Mouse (Mus musculus) MEL (cell line): Measurements from ENCODE around the gene Itprid1. TPM values are rescaled to one million over a fixed set of nuclear protein-coding genes. Genes with fewer than 3 reads are reported as not detected.

Experiments used
- DNase-seq: peaks from one replicate; pipeline ENCODE4 v3.0.0; 2011; ENCODE audit warnings: low read depth, low spot score
- H3K27ac ChIP-seq: 2 replicates; pipeline ENCODE4 v1.5.1; 2012; ENCODE audit warnings: low read depth, mild to moderate bottlenecking, control low read depth, low read length, moderate library complexity; ENCODE audit not compliant: control insufficient read depth
- H3K27me3 ChIP-seq, 2 experiments: fragments of 150-350 bp in 1 of 2; sonication (generic) in 1 of 2; 2 replicates each; pipeline ENCODE4 v1.6.1; 2012; ENCODE audit warnings: low read length in 2 of 2, mild to moderate bottlenecking in 2 of 2, improper control_type of control experiment in 1 of 2, moderate library complexity in 1 of 2; ENCODE audit not compliant: insufficient read depth in 2 of 2, control insufficient read depth in 1 of 2
- H3K36me3 ChIP-seq, 2 experiments: 2 replicates each; pipeline ENCODE4 v1.6.1; 2012 to 2014; ENCODE audit warnings: low read length in 2 of 2, improper control_type of control experiment in 1 of 2, inconsistent platforms in 1 of 2, mild to moderate bottlenecking in 1 of 2; ENCODE audit not compliant: insufficient read depth in 2 of 2, control insufficient read depth in 1 of 2
- H3K4me1 ChIP-seq, 2 experiments: fragments of 150-350 bp in 1 of 2; sonication (generic) in 1 of 2; 2 replicates each; pipeline ENCODE4 v1.6.1; 2012; ENCODE audit warnings: low read length in 2 of 2, improper control_type of control experiment in 1 of 2, mild to moderate bottlenecking in 1 of 2; ENCODE audit not compliant: insufficient read depth in 2 of 2, control insufficient read depth in 1 of 2
- H3K4me3 ChIP-seq, 2 experiments: fragments of 150-350 bp in 1 of 2; sonication (generic) in 1 of 2; 2 replicates each; pipeline ENCODE4 v1.5.1; 2012; ENCODE audit warnings: low read depth in 2 of 2, low read length in 2 of 2, mild to moderate bottlenecking in 2 of 2, moderate library complexity in 2 of 2, control low read depth in 1 of 2, improper control_type of control experiment in 1 of 2; ENCODE audit not compliant: control insufficient read depth in 1 of 2, insufficient read depth in 1 of 2
- H3K79me2 ChIP-seq: 2 replicates; pipeline ENCODE4 v1.6.1; 2012; ENCODE audit warnings: mild to moderate bottlenecking, low read length, moderate library complexity; ENCODE audit not compliant: control insufficient read depth, poor library complexity, insufficient read depth
- H3K9ac ChIP-seq: 2 replicates; pipeline ENCODE4 v1.6.1; 2012; ENCODE audit warnings: low read depth, mild to moderate bottlenecking, control low read depth, low read length, moderate library complexity; ENCODE audit not compliant: control insufficient read depth, poor library complexity, severe bottlenecking
- H3K9me3 ChIP-seq: fragments of 150-350 bp; sonication (generic); replicated peaks from 2 replicates; pipeline ENCODE4 v1.6.1; 2012; ENCODE audit warnings: mild to moderate bottlenecking, low read length, improper control_type of control experiment, moderate library complexity; ENCODE audit not compliant: insufficient read depth
- CTCF ChIP-seq, 3 experiments: IDR thresholded peaks in 2 of 3; conservative IDR thresholded peaks in 1 of 3; 2 replicates each; pipeline ENCODE4 v1.5.1; 2011 to 2012; ENCODE audit warnings: low read length in 3 of 3, low read depth in 2 of 3, mild to moderate bottlenecking in 2 of 3, improper control_type of control experiment in 1 of 3, inconsistent platforms in 1 of 3, mixed read lengths in 1 of 3, moderate library complexity in 1 of 3; ENCODE audit not compliant: control insufficient read depth in 1 of 3, insufficient read depth in 1 of 3, poor library complexity in 1 of 3, severe bottlenecking in 1 of 3
- ELF1 ChIP-seq: IDR thresholded peaks from 2 replicates; pipeline ENCODE4 v1.6.1; 2014; ENCODE audit warnings: low read depth, mild to moderate bottlenecking, inconsistent platforms, low read length, improper control_type of control experiment, moderate library complexity
- GABPA ChIP-seq: IDR thresholded peaks from 2 replicates; pipeline ENCODE4 v1.6.1; 2012; ENCODE audit warnings: low read depth, mild to moderate bottlenecking, inconsistent platforms, low read length, improper control_type of control experiment, moderate library complexity
- GATA1 ChIP-seq: IDR thresholded peaks from 2 replicates; pipeline ENCODE4 v1.6.1; 2011; ENCODE audit warnings: low read depth, low read length, improper control_type of control experiment
- JUND ChIP-seq: IDR thresholded peaks from 2 replicates; pipeline ENCODE4 v1.6.1; 2011; ENCODE audit warnings: low read depth, mild to moderate bottlenecking, improper control_type of control experiment, low read length
- MAX ChIP-seq: IDR thresholded peaks from 2 replicates; pipeline ENCODE4 v1.6.1; 2011; ENCODE audit warnings: low read length, improper control_type of control experiment
- MAZ ChIP-seq: IDR thresholded peaks from 2 replicates; pipeline ENCODE4 v1.6.1; 2012; ENCODE audit warnings: low read depth, mild to moderate bottlenecking, inconsistent platforms, low read length, improper control_type of control experiment
- POLR2AphosphoS2 ChIP-seq: IDR thresholded peaks from 2 replicates; pipeline ENCODE4 v1.6.1; 2011; ENCODE audit warnings: low read length, improper control_type of control experiment
- RAD21 ChIP-seq: IDR thresholded peaks from 2 replicates; pipeline ENCODE4 v1.6.1; 2011; ENCODE audit warnings: mild to moderate bottlenecking, low read depth, low read length, improper control_type of control experiment
- SIN3A ChIP-seq: IDR thresholded peaks from 2 replicates; pipeline ENCODE4 v1.6.1; 2012; ENCODE audit warnings: low read length, improper control_type of control experiment, inconsistent platforms
- SMC3 ChIP-seq: IDR thresholded peaks from 2 replicates; pipeline ENCODE4 v1.6.1; 2011; ENCODE audit warnings: low read depth, low read length, improper control_type of control experiment
- USF1 ChIP-seq: IDR thresholded peaks from 2 replicates; pipeline ENCODE4 v1.6.1; 2014; ENCODE audit warnings: low read depth, mild to moderate bottlenecking, inconsistent platforms, low read length, improper control_type of control experiment, moderate library complexity
- USF2 ChIP-seq, 2 experiments: IDR thresholded peaks; 2 replicates each; pipeline ENCODE4 v1.6.1; 2011 to 2012; ENCODE audit warnings: improper control_type of control experiment in 2 of 2, low read length in 2 of 2, borderline replicate concordance in 1 of 2, inconsistent platforms in 1 of 2, low read depth in 1 of 2, mild to moderate bottlenecking in 1 of 2; ENCODE audit not compliant: insufficient read depth in 1 of 2
- ZC3H11A ChIP-seq: IDR thresholded peaks from 2 replicates; pipeline ENCODE4 v1.6.1; 2012; ENCODE audit warnings: low read depth, mild to moderate bottlenecking, inconsistent platforms, low read length, improper control_type of control experiment
- ZNF384 ChIP-seq: IDR thresholded peaks from 2 replicates; pipeline ENCODE4 v1.6.1; 2012; ENCODE audit warnings: low read depth, mild to moderate bottlenecking, inconsistent platforms, low read length, improper control_type of control experiment
- polyA plus RNA-seq, 2 experiments: library from polyadenylated mRNA; stranded (reverse) in 1 of 2; unstranded in 1 of 2; fragments of >175 nt in 1 of 2; fragments of >200 nt in 1 of 2; gene quantifications; 2 replicates each; pipeline versions ENCODE4 v1.2.1 to v1.2.4; 2012; ENCODE audit warnings: low replicate concordance in 2 of 2, low read depth in 1 of 2; ENCODE audit not compliant: insufficient read length in 2 of 2, insufficient read depth in 1 of 2, missing spikeins in 1 of 2
- total RNA-seq: library from RNA; depleted of rRNA; stranded (reverse); fragments of 300-350 nt; gene quantifications from 2 replicates; pipeline ENCODE4 v1.2.3, GENCODE M21; 2012

Gene Itprid1
- total and polyA plus RNA-seq, 3 experiments: not detected

- Histone ChIP-seq H3K79me2 (no peaks in the 10 kb centered on the region), H3K9ac (no peak overlapping the region), H3K36me3 (no peaks in the 10 kb centered on the region), H3K27ac (no peak overlapping the region), H3K4me3 (no peak overlapping the region), H3K27me3 (no peaks in the 10 kb centered on the region), H3K4me1 (no peaks in the 10 kb centered on the region), H3K9me3 (no peaks in the 10 kb centered on the region)
- 0 out of 6 replicates have a peak, but pooled peaks of 2 of the 3 experiments have one; percentile 7 to 9 for TF ChIP-seq CTCF (IDR thresholded peaks at IDR 0.05 in 2 of 3, conservative IDR thresholded peaks at IDR 0.05 in 1 of 3; ENCODE audit: control insufficient read depth in 1 of 3, insufficient read depth in 1 of 3, low read depth in 2 of 3, low read length in 3 of 3, poor library complexity in 1 of 3, severe bottlenecking in 1 of 3)
- TF ChIP-seq SMC3: peak; percentile 18; the same call in 1 of the 2 replicates
- no peak for TF ChIP-seq USF1
- TF ChIP-seq GABPA: no peak
- no peak for TF ChIP-seq SIN3A
- TF ChIP-seq RAD21: no peak; the same call in 1 of the 2 replicates
- no peak for TF ChIP-seq ZNF384
- peak; percentile 18 for DNase-seq
These were observed 136.3 kb downstream of the Itprid1 start for GRCm38 (mm10) chr6:55972998-55973397.

- H3K27ac ChIP-seq: no peak overlapping the region
- H3K9ac ChIP-seq: no peak overlapping the region
- TF ChIP-seq JUND: no peak
- no peak for TF ChIP-seq POLR2AphosphoS2
- no peak for TF ChIP-seq ELF1
- TF ChIP-seq USF1: no peak
- no peaks in the 10 kb centered on the region for H3K36me3 ChIP-seq
- H3K9me3 ChIP-seq: no peaks in the 10 kb centered on the region
- H3K4me3 ChIP-seq: no peak overlapping the region
- no peaks in the 10 kb centered on the region for H3K4me1 ChIP-seq
- H3K79me2 ChIP-seq: no peaks in the 10 kb centered on the region
- H3K27me3 ChIP-seq: no peaks in the 10 kb centered on the region
- DNase-seq: no peak
These were observed 143.1 kb downstream of the Itprid1 start for GRCm38 (mm10) chr6:55979766-55980165.

DNA sequence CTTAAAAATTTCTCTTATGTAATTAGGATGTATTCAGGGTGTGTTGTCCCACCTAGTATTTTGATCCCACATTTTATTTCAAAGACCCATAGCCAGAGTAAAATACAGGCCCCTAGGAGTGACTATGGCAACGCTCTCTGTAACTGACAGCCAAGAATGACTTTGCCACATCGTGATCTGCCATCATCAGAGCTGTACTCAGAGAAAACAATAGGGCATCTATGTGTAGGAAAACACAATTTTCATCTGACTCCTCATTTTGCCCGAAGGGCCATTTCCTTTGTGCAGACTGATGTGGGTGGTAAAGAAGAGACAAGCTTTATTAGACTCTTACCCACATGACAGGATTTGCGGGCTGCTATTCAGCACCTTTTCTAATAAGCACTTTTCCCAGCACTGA, 172.0 kb downstream of the Itprid1 start:
- DNase-seq: no peak
- no peaks in the 10 kb centered on the region for H3K9me3 ChIP-seq
- H3K27me3 ChIP-seq: no peaks in the 10 kb centered on the region
- H3K4me1 ChIP-seq: no peaks in the 10 kb centered on the region
- no peak overlapping the region for H3K4me3 ChIP-seq
- no peaks in the 10 kb centered on the region for H3K79me2 ChIP-seq
- no peak overlapping the region for H3K27ac ChIP-seq
- no peaks in the 10 kb centered on the region for H3K36me3 ChIP-seq
- H3K9ac ChIP-seq: no peak overlapping the region
- no peak for TF ChIP-seq ZC3H11A
- TF ChIP-seq USF2 (IDR thresholded peaks at IDR 0.05; ENCODE audit: borderline replicate concordance in 1 of 2, insufficient read depth in 1 of 2, low read depth in 1 of 2, low read length in 2 of 2): no peak
- no peak for TF ChIP-seq RAD21
- no peak for TF ChIP-seq MAX
- TF ChIP-seq MAZ: no peak
- no peak for TF ChIP-seq GATA1
